Mouse (Mus musculus): ENCODE measurements at regions not wholly inside any gene's neighbourhood (a gene's known extent, or its start where the extent isn't known, plus 50 kb on each side); places are given as distances from the start of the nearest gene placed in this dataset.

- no peak for TF ChIP-seq POLR2A (IDR thresholded peaks at IDR 0.05; ENCODE audit: insufficient read depth, low read depth, low read length)
- no peak for TF ChIP-seq CTCF (IDR thresholded peaks at IDR 0.05; ENCODE audit: insufficient read depth, low read depth, low read length)
Observed at GRCm38 (mm10) chr13:106734323-106734722, 202.4 kb downstream of the Ipo11 start.
